Mouse (Mus musculus): ENCODE results near the gene Cygb. TPM values are rescaled to one million over a fixed set of nuclear protein-coding genes. Genes with fewer than 3 reads are reported as not detected.

Gene Cygb
- polyA plus RNA-seq, 1 experiment from 2014 or later, result 2.7 TPM

DNA sequence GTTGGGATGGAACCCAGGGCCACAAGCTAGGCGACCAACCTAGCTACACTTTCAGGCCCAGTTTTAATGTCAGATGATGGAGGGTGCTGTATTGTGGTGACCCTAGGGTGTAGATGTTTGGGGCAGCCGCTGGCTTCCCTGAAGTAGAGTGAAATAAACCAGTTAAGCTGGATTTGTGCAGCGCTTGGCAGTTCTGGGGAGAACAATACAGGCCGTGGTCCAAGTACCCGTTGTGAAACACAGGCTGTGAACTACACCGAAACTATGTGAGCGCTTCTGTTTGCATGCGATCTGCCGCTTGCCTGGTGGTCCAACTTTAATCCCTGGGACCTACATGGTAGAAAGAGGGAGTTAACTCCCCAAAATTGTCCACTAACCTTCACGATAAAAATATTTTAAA, 21.2 kb downstream of the Cygb start:
- no peak overlapping the region for H3K4me3 ChIP-seq
- H3K36me3 ChIP-seq, result no peaks in the 10 kb centered on the region
- H3K9me3 ChIP-seq (replicated peaks), result no peaks in the 10 kb centered on the region
- peaks cover 26% of the 10 kb centered on the region for H3K4me1 ChIP-seq
- 84% methylated on average over 10 of the region's 10 CpGs for WGBS
- DNase-seq (ENCODE audit: low spot score), result no peak
- no peaks in the 10 kb centered on the region for H3K27me3 ChIP-seq (ENCODE audit: low read depth, poor library complexity, severe bottlenecking)
- no peak overlapping the region for H3K27ac ChIP-seq

GRCm38 (mm10) chr11:116630171-116630965, 23.7 kb downstream of the Cygb start:
- Histone ChIP-seq H3K9me3 (replicated peaks) (no peaks in the 10 kb centered on the region), H3K4me3 (no peak overlapping the region), H3K27me3 (ENCODE audit: low read depth, poor library complexity, severe bottlenecking) (no peaks in the 10 kb centered on the region), H3K36me3 (no peaks in the 10 kb centered on the region), H3K27ac (peak overlapping the region; percentile 61), H3K4me1 (peaks cover 26% of the 10 kb centered on the region)
- no peak for DNase-seq (ENCODE audit: low spot score)
- WGBS, result 39% methylated on average over 12 of the region's 12 CpGs

DNA sequence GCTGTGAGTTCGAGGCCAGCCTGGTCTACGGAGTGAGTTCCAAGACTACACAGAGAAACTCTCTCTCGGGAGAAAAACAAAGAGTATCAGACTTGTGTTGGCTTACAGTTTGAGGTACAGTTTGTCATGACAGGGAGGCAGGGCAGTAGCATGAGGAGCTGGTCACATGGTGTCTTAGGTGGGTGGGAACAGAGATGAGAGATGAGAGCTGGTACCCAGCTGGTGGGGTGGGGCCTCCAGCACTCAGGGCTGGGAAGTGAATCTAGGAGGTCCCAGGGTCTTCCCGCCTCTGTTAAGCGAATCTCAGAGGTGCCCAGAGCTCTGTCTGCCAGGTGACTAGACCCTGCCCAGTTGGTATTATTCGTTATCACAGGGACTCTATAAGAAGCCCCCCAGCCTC, 24.6 kb downstream of the Cygb start:
- H3K9me3 ChIP-seq (replicated peaks), result no peaks in the 10 kb centered on the region
- no peak overlapping the region for H3K4me3 ChIP-seq
- WGBS, result 86% methylated on average over 6 of the region's 6 CpGs
- H3K4me1 ChIP-seq, result peaks cover 33% of the 10 kb centered on the region
- DNase-seq (ENCODE audit: low spot score), result no peak
- peak overlapping the region; percentile 61; the same call in 1 of the 2 replicates for H3K27ac ChIP-seq
- H3K27me3 ChIP-seq (ENCODE audit: low read depth, poor library complexity, severe bottlenecking), result peaks cover 6% of the 10 kb centered on the region; the same call in 1 of the 2 replicates
- no peaks in the 10 kb centered on the region for H3K36me3 ChIP-seq

- H3K27ac ChIP-seq, result peak overlapping the region; percentile 61; the same call in 1 of the 2 replicates
- no peak overlapping the region for H3K4me3 ChIP-seq
- DNase-seq (ENCODE audit: low spot score), result peak; percentile 89
- H3K27me3 ChIP-seq (ENCODE audit: low read depth, poor library complexity, severe bottlenecking), result peaks cover 12% of the 10 kb centered on the region; the same call in 1 of the 2 replicates
- no peaks in the 10 kb centered on the region for H3K36me3 ChIP-seq
- WGBS, result 62% methylated on average over 9 of the region's 9 CpGs
- H3K4me1 ChIP-seq, result peaks cover 41% of the 10 kb centered on the region
- H3K9me3 ChIP-seq (replicated peaks), result no peaks in the 10 kb centered on the region
Observed at GRCm38 (mm10) chr11:116628712-116629111, 25.4 kb downstream of the Cygb start.

GRCm38 (mm10) chr11:116627072-116628020, 26.8 kb downstream of the Cygb start:
- no peak overlapping the region for H3K4me3 ChIP-seq
- peaks cover 52% of the 10 kb centered on the region for H3K4me1 ChIP-seq
- no peaks in the 10 kb centered on the region for H3K36me3 ChIP-seq
- H3K9me3 ChIP-seq (replicated peaks), result no peaks in the 10 kb centered on the region
- H3K27ac ChIP-seq, result no peak overlapping the region
- peaks cover 26% of the 10 kb centered on the region for H3K27me3 ChIP-seq (ENCODE audit: low read depth, poor library complexity, severe bottlenecking)
- no peak for DNase-seq (ENCODE audit: low spot score)
- 40% methylated on average over 10 of the region's 10 CpGs for WGBS

- H3K4me3 ChIP-seq, result no peak within 1 kb of the TSS
- WGBS, result 71% methylated on average over 10 of the region's 10 CpGs
Observed at GRCm38 (mm10) chr11:116626299-116627071, 27.6 kb downstream of the Cygb start, which contains the start of gene Rhbdf2. TSS of gene Rhbdf2 (minus strand) at chr11:116627019.

GRCm38 (mm10) chr11:116625081-116626000, 28.8 kb downstream of the Cygb start:
- peaks cover 38% of the 10 kb centered on the region for H3K27me3 ChIP-seq (ENCODE audit: low read depth, poor library complexity, severe bottlenecking)

More at GRCm38 (mm10) chr11:116626299-116627071, 27.6 kb downstream of the Cygb start, which contains the start of gene Rhbdf2:
- Histone ChIP-seq H3K9me3 (replicated peaks) (no peaks in the 10 kb centered on the region), H3K36me3 (no peaks in the 10 kb centered on the region), H3K4me1 (peaks cover 58% of the 10 kb centered on the region), H3K27ac (no peak within 1 kb of the TSS), H3K27me3 (ENCODE audit: low read depth, poor library complexity, severe bottlenecking) (peaks cover 29% of the 10 kb centered on the region)
- no peak for DNase-seq (ENCODE audit: low spot score)

DNA sequence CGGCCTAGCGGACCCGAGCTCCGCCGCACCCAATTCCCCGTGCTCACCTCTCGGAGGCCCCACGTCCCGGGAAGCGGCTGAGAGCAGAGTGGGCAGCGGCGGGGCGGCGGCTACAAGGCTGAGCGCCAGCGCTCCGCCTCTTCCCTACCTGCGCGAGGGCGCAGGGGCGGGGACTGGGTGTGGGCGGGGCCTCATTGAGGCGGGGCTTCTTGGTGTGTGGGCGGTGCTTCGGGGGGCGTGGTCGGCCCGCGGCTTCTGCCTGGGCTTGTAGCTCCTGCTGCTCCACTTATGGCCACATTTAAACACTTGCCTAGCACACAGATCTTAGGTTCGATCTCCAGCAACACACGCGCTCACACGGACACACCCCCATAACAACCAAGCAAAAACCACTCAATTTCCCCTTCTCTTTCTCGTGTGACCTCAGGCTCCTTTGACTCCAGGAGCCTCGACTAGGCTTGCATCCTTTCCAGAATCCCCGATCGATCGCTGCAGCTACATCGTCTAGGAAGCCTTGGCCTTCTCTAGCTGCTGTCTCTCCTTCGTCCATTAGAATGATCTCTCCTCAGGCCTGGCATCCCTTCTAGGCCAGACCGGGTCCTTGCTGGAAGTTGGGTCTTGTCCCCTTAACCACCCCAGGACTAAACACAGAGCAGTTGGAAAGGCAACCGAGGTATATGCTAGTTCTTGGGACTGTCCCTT, 29.8 kb downstream of the Cygb start:
- WGBS, result 13% methylated on average over 42 of the region's 42 CpGs
- Histone ChIP-seq H3K27me3 (ENCODE audit: low read depth, poor library complexity, severe bottlenecking) (peaks cover 39% of the 10 kb centered on the region), H3K9me3 (replicated peaks) (no peaks in the 10 kb centered on the region), H3K36me3 (no peaks in the 10 kb centered on the region), H3K4me1 (peaks cover 58% of the 10 kb centered on the region), H3K4me3 (peak overlapping the region; percentile 78), H3K27ac (peak overlapping the region; percentile 77)
- DNase-seq (ENCODE audit: low spot score), result peak; percentile 93

More at GRCm38 (mm10) chr11:116625081-116626000, 28.8 kb downstream of the Cygb start:
- Histone ChIP-seq H3K4me3 (no peak overlapping the region), H3K36me3 (no peaks in the 10 kb centered on the region), H3K4me1 (peaks cover 58% of the 10 kb centered on the region), H3K27ac (no peak overlapping the region), H3K9me3 (replicated peaks) (no peaks in the 10 kb centered on the region)
- WGBS, result 75% methylated on average over 17 of the region's 17 CpGs
- peak; percentile 82 for DNase-seq (ENCODE audit: low spot score)

DNA sequence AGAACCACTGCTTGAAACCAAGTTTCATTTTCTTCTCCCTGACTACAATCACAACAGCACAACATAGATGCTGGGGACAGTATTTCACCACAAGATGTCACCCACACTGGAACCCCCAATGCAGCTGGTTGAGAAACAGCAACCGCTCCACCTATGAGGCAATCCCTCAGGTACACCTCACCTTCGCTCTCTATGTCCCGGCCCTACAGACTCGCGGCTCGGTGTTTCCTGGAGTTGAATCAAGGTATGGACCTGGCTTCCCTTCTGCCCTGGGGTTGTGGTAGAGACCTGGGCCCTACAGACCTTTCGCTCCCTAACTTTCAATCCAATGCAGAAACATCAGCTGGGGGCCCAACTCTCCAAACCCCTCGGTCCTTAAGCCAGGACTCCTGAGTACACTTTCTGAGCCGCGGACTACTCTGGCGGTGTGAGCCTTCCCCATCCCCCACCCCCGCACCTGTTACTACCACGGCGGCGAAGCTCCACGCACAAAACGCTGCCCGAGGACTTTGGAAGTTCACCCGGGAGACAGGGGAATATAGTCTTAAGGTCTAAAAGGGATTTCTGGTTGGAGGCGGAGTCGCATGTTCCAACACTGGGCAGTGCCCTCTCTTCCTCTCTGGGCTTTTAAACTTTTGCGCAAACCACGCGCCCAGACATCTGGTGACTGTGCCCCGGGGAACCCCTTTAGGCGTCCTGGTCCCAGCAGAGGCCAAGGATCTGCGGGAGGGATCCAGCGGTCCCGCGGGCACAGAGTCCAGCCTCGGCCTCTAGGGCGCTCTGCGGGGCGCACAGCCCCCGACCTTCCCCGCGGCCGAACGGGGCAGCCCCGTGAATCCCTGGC, 30.6 kb downstream of the Cygb start:
- peak overlapping the region; percentile 78 for H3K4me3 ChIP-seq
- no peak for DNase-seq (ENCODE audit: low spot score)
- H3K4me1 ChIP-seq, result peaks cover 65% of the 10 kb centered on the region
- peaks cover 39% of the 10 kb centered on the region for H3K27me3 ChIP-seq (ENCODE audit: low read depth, poor library complexity, severe bottlenecking)
- H3K36me3 ChIP-seq, result no peaks in the 10 kb centered on the region
- H3K9me3 ChIP-seq (replicated peaks), result no peaks in the 10 kb centered on the region
- WGBS, result 4% methylated on average over 40 of the region's 40 CpGs
- H3K27ac ChIP-seq, result peak overlapping the region; percentile 77

- Histone ChIP-seq H3K9me3 (replicated peaks) (no peaks in the 10 kb centered on the region), H3K4me1 (peaks cover 86% of the 10 kb centered on the region), H3K36me3 (no peaks in the 10 kb centered on the region), H3K4me3 (no peak overlapping the region), H3K27me3 (ENCODE audit: low read depth, poor library complexity, severe bottlenecking) (peaks cover 39% of the 10 kb centered on the region), H3K27ac (peak overlapping the region; percentile 64; the same call in 1 of the 2 replicates)
- 50% methylated on average over 6 of the region's 6 CpGs for WGBS
- DNase-seq (ENCODE audit: low spot score), result no peak
Observed at GRCm38 (mm10) chr11:116621258-116621704, 32.8 kb downstream of the Cygb start.
